Mouse (Mus musculus) kidney, adult 2 months (tissue): ENCODE data around the gene Spsb4. TPM values are rescaled to one million over a fixed set of nuclear protein-coding genes. Genes with fewer than 3 reads are reported as not detected.

Experiments used
- DNase-seq: peaks from one replicate; pipeline ENCODE4 v3.0.0; 2021
- H3K27ac ChIP-seq: fragments of 200-500 bp; 2 replicates; pipeline ENCODE4 v1.5.1; 2012; ENCODE audit warnings: low read depth, low read length, control low read depth, inconsistent platforms; ENCODE audit not compliant: insufficient read depth
- H3K27me3 ChIP-seq: fragments of 200-500 bp; replicated peaks from 2 replicates; pipeline ENCODE4 v1.6.1; 2012; ENCODE audit warnings: mild to moderate bottlenecking, moderate library complexity, low read length, inconsistent platforms; ENCODE audit not compliant: control insufficient read depth, insufficient read depth
- H3K36me3 ChIP-seq: fragments of 200-500 bp; 2 replicates; pipeline ENCODE4 v1.6.1; 2012; ENCODE audit warnings: mild to moderate bottlenecking, moderate library complexity, low read length, inconsistent platforms; ENCODE audit not compliant: control insufficient read depth, insufficient read depth
- H3K4me1 ChIP-seq: fragments of 200-500 bp; 2 replicates; pipeline ENCODE4 v1.6.1; 2011; ENCODE audit warnings: low read length; ENCODE audit not compliant: control insufficient read depth, insufficient read depth
- H3K4me3 ChIP-seq: fragments of 200-500 bp; 2 replicates; pipeline ENCODE4 v1.5.1; 2011; ENCODE audit warnings: mild to moderate bottlenecking, low read depth, low read length, control low read depth; ENCODE audit not compliant: insufficient read depth
- CTCF ChIP-seq: fragments of 200-500 bp; conservative IDR thresholded peaks from 2 replicates; pipeline ENCODE4 v1.5.1; 2011; ENCODE audit warnings: low read depth, mild to moderate bottlenecking, control low read depth, low read length, moderate library complexity, mixed read lengths; ENCODE audit not compliant: insufficient read depth, insufficient read length
- POLR2A ChIP-seq: fragments of 200-500 bp; IDR thresholded peaks from one replicate; pipeline ENCODE4 v1.6.1; 2011; ENCODE audit warnings: low read depth, low read length, control low read depth
- WGBS: fragments of 180-500 bp; shearing (Covaris S2); methylation state at CpG from one replicate; pipeline ENCODE4 v1.1.7; 2018; 5-methylcytosine and 5-hydroxymethylcytosine counted together
- polyA plus RNA-seq: library from polyadenylated mRNA; depleted of rRNA; stranded (reverse); fragments of >200 nt; gene quantifications from 2 replicates; pipeline ENCODE4 v1.2.3, GENCODE M21; 2012

The Spsb4 gene
- polyA plus RNA-seq, 1 experiment = 62.5 TPM

- Histone ChIP-seq H3K4me3 (no peak overlapping the region), H3K27me3 (no peaks in the 10 kb centered on the region), H3K4me1 (no peaks in the 10 kb centered on the region), H3K36me3 (no peaks in the 10 kb centered on the region), H3K27ac (no peak overlapping the region)
- no peak for DNase-seq
- WGBS = 51% methylated on average over 15 of the region's 15 CpGs
- TF ChIP-seq POLR2A (no peak), CTCF (no peak)
These were observed 82.9 kb downstream of the Spsb4 start for GRCm38 (mm10) chr9:96935556-96936300.

GRCm38 (mm10) chr9:96934816-96935215, 83.8 kb downstream of the Spsb4 start:
- WGBS = 78% methylated on average over 3 of the region's 3 CpGs
- DNase-seq = no peak
- Histone ChIP-seq H3K27ac (no peak overlapping the region), H3K36me3 (no peaks in the 10 kb centered on the region), H3K4me1 (no peaks in the 10 kb centered on the region), H3K27me3 (no peaks in the 10 kb centered on the region), H3K4me3 (no peak overlapping the region)
- TF ChIP-seq POLR2A (no peak), CTCF (no peak)

GRCm38 (mm10) chr9:96932751-96933150, 85.9 kb downstream of the Spsb4 start:
- no peaks in the 10 kb centered on the region for H3K36me3 ChIP-seq
- no peak for TF ChIP-seq CTCF
- TF ChIP-seq POLR2A = no peak
- H3K27ac ChIP-seq = no peak overlapping the region
- no peaks in the 10 kb centered on the region for H3K27me3 ChIP-seq
- 86% methylated on average over 8 of the region's 8 CpGs for WGBS
- DNase-seq = no peak
- H3K4me3 ChIP-seq = no peak overlapping the region
- no peaks in the 10 kb centered on the region for H3K4me1 ChIP-seq

DNA sequence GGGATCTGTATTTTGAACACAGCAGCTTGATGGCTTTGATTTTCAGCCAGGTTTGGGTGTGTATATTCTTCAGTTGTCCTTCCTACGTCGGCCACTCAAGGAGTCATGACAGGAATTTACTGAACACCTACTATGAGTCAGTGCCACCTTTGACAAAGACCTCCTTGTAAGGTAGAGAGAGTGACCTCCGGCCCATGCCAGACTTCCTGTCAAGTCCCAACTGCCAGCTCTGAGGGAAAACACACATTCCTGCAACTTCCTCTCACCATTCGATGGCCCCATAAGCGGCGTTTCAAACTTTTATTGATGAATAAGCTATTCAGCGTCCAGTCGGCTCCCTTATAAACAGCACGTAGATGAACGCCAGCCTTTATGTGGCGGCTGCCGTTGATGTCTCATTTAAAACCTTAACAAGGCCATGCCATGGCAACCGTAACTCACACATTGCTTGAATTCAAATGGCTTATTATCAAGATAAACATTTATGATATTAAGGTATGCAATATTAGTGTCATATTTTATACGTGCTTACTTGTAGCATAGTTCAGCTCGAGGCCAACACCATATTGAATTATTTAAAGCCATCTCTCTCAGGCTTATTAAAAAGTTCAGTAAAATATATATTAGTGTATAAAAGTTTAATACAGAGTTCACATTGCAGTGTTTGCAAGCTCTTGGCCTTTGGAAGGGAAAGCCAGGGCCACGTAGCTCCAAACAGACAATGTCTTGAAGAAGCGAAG, 94.9 kb downstream of the Spsb4 start:
- H3K4me1 ChIP-seq = no peaks in the 10 kb centered on the region
- no peak overlapping the region for H3K4me3 ChIP-seq
- WGBS = 82% methylated on average over 17 of the region's 17 CpGs
- TF ChIP-seq POLR2A (no peak), CTCF (no peak)
- H3K27ac ChIP-seq = no peak overlapping the region
- no peaks in the 10 kb centered on the region for H3K27me3 ChIP-seq
- DNase-seq = no peak
- H3K36me3 ChIP-seq = no peaks in the 10 kb centered on the region

DNA sequence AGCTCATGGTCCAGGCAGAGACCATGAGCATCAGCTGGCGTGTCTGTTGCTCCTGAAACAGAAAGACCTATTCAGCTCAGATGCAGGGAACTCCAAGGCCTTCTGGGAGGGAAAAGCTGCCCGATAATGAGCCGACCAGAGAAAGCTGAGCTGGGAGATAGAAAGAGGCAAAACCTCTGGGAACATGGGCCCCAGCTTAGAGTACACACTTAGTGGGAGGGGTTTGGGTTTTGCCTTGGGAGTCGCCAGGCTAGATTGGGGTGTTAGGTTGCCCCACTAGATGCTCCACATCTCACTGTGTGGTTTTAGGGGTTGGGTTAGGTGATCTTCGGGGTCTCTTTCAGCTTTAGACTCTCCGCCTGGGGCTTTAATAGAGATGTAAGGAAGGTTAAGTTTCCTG, 95.5 kb downstream of the Spsb4 start:
- no peak for TF ChIP-seq CTCF
- TF ChIP-seq POLR2A = no peak
- Histone ChIP-seq H3K27ac (no peak overlapping the region), H3K27me3 (no peaks in the 10 kb centered on the region), H3K4me1 (no peaks in the 10 kb centered on the region), H3K4me3 (no peak overlapping the region), H3K36me3 (no peaks in the 10 kb centered on the region)
- WGBS = 84% methylated on average over 6 of the region's 6 CpGs
- DNase-seq = no peak

DNA sequence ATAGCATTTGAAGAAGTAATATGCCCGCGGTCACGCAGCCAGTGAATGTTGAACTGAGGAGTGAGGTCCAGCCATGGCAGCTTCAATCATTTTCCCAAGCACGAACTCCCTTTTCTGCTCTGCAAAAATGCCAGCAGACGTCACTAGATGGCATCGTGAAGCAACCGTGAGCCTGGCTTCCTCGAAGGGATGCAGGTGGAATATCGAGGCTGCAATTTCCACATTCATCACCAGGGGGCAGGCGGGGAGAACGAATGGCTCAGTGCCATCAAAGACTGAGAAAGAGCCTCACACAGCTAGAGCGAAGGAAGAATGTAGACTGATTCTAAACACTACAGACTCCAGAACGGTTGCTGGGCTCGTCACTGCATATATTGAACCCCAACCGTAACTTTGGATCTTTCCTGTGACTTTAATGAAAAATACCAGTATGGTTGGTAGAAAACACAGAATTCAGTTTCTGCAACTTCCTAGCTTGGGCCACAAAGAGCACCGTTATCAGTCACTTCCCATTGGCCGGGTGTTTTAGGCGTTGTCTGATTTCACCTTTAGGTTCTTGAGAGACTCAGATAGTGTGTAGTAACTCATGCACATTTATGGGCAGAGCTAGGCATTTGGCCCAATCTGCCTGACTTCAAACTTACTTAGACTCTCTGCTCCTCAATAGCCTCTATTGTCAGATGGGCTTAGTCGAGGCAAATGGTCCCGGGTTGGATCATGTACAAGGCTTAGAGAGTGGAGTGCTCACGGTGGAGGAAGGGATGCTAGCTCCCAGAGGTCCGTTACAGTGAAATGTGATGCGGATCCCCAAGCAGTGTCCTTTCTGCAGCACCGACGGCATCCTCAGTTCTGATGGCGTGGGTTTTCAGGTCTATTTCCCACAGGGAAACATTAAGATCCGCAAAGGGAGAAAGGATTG, 101.8 kb downstream of the Spsb4 start:
- no peak for TF ChIP-seq POLR2A
- TF ChIP-seq CTCF = peak; percentile 100; the same call in 1 of the 2 replicates
- Histone ChIP-seq H3K36me3 (no peaks in the 10 kb centered on the region), H3K4me3 (no peak overlapping the region), H3K4me1 (no peaks in the 10 kb centered on the region; the same call in 1 of the 2 replicates), H3K27me3 (no peaks in the 10 kb centered on the region), H3K27ac (no peak overlapping the region)
- DNase-seq = peak; percentile 97
- 39% methylated on average over 27 of the region's 27 CpGs for WGBS
